Mouse (Mus musculus): ENCODE data around the gene Ghrhr. TPM values are rescaled to one million over a fixed set of nuclear protein-coding genes. Genes with fewer than 3 reads are reported as not detected.

Gene Ghrhr
- polyA plus RNA-seq, 1 experiment from 2014 or later: not detected

DNA sequence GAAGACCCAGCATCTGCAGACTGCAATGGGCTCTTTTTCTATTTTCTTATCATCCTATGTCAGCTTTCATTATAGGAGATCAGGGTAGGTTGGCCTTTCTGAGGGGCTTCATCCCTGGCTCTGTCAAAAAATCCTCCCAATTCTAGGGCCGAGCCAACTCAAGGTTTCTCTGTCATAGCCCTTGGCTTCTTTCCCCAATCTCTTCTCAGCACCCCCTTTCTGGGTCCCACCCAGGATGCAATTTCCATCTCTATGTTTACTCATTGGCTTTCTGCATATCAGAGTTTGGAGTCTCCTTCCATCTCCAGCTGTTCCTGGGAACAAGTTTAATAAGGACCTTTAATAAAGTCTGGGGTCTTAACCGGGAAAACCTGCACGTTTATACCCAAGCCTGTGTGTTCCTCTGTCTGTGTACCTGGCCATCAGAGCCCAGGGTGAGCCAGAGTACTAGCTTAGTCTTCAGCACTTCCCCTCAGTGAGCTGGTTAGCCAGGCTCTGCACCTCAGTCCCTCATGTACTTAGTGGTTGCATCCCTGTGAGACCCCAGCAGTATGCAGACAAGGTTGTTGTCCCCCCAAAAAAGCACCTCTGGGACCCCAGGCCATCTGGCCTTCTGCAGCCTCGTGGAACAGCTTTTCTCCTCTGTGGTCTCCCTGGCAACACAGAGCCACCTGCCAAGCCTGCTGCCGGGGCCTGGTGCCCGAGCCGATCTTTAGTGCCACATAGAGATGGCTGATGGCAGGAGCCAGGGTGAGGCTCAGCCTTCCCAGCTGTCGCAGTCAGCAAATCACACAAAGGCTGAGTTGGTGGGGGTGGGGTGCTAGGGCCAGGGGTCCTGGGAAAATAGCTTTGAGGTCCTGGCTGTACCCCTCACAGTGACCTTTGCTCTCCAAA, 59.4 kb downstream of the Ghrhr start:
- Histone ChIP-seq H3K4me3 (replicated peaks; ENCODE audit: low read depth, low read length) (no peak overlapping the region), H3K4me1 (ENCODE audit: control insufficient read depth, insufficient read depth, low read length) (peaks cover 28% of the 10 kb centered on the region), H3K27me3 (ENCODE audit: control insufficient read depth, insufficient read depth, low read length) (no peaks in the 10 kb centered on the region), H3K36me3 (ENCODE audit: control insufficient read depth, insufficient read depth, low read length) (no peaks in the 10 kb centered on the region), H3K4me2 (ENCODE audit: low read length) (no peak overlapping the region), H3K9me3 (ENCODE audit: control insufficient read depth, low read length) (no peaks in the 10 kb centered on the region), H3K27ac (replicated peaks; ENCODE audit: low read depth, low read length) (peak overlapping the region; percentile 63), H3K9ac (replicated peaks; ENCODE audit: low read length) (no peak overlapping the region)
- peak; percentile 82 for ATAC-seq (ENCODE audit: low FRiP score, low TSS enrichment)
- 28% methylated on average over 8 of the region's 8 CpGs for WGBS
- DNase-seq: peak; percentile 78

DNA sequence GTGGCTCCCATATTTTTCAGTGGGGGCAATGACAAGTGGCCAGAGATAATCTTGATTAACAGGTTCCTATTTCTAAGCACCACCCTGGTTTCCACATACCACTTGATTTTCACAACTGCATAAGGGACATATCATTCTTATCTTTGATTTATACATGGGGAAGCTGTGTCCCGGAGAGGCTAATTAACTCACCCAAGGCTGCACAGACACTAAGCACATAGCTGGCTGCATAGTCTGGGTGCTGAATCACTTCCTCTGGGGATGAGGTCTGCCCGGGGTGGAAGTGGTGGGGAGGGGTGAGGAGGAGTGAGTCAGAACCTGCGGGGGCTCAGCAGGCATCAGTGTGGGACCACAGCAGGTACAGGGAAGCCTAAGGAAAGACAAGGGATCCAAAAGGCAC, 61.8 kb downstream of the Ghrhr start:
- no peak overlapping the region for H3K4me2 ChIP-seq (ENCODE audit: low read length)
- no peak overlapping the region for H3K27ac ChIP-seq (replicated peaks; ENCODE audit: low read depth, low read length)
- H3K4me1 ChIP-seq (ENCODE audit: control insufficient read depth, insufficient read depth, low read length): peaks cover 28% of the 10 kb centered on the region
- 57% methylated on average over 3 of the region's 3 CpGs for WGBS
- DNase-seq (no peak), ATAC-seq (ENCODE audit: low FRiP score, low TSS enrichment) (no peak)
- no peaks in the 10 kb centered on the region for H3K36me3 ChIP-seq (ENCODE audit: control insufficient read depth, insufficient read depth, low read length)
- H3K27me3 ChIP-seq (ENCODE audit: control insufficient read depth, insufficient read depth, low read length): no peaks in the 10 kb centered on the region
- no peaks in the 10 kb centered on the region for H3K9me3 ChIP-seq (ENCODE audit: control insufficient read depth, low read length)
- no peak overlapping the region for H3K9ac ChIP-seq (replicated peaks; ENCODE audit: low read length)
- no peak overlapping the region for H3K4me3 ChIP-seq (replicated peaks; ENCODE audit: low read depth, low read length)

Other genes starting within 250 kb of the Ghrhr start
- gene Crhr2, start 243.3 kb upstream of the Ghrhr start, polyA plus RNA-seq (2014; fragmentation: Nextera tagmentation; extraction: Ambion mirVana): 1.1 and 1.2 TPM in 2 replicates
- not detected in 2 replicates for gene Inmt, start 201.3 kb upstream of the Ghrhr start, polyA plus RNA-seq (2014; fragmentation: Nextera tagmentation; extraction: Ambion mirVana)
- 9.8 and 14.6 TPM in 2 replicates for gene Mindy4, start 172.9 kb upstream of the Ghrhr start, polyA plus RNA-seq (2014; fragmentation: Nextera tagmentation; extraction: Ambion mirVana)
- 0.22 and 1.3 TPM in 2 replicates for gene Aqp1, start 39.9 kb upstream of the Ghrhr start, polyA plus RNA-seq (2014; fragmentation: Nextera tagmentation; extraction: Ambion mirVana)
- gene Adcyap1r1, start 75.7 kb downstream of the Ghrhr start, polyA plus RNA-seq (2014; fragmentation: Nextera tagmentation; extraction: Ambion mirVana): 50.2 and 52.7 TPM in 2 replicates

Data from midbrain, embryonic 14.5 days (tissue).